ENCODE assay signal across 7 mouse cellular contexts in the genomic region with DNA sequence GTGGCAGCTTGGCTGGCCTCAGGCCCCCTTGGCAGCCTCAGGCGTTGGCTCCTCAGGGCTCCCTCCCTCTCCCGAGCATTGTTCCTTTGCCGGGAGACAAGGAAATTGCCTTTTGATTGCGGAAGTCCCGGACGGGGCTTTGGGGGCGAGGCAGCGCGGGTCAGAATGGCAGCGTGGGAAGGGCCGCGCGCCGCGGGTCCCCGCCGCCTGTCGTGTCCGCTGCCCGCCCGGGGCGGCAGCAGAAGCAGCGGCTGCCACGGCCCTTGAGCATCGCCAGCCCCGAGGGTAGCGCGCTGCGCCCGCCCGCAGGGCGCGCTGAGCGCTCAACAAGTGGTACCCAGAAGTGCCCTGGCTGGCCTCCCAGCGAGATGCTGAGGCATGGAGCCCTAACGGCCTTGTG. TPM values are rescaled to one million over a fixed set of nuclear protein-coding genes. Genes with fewer than 3 reads are reported as not detected.
A peak's percentile ranks its signal among the peaks of the same experiment; 100 is the strongest.
DNase-seq lines count a peak whose midpoint lies in the region; ATAC-seq and TF ChIP-seq lines count a peak whose summit lies in the region.

No protein-coding gene starts in this region.

- under 1% methylated on average over 36 of the region's 36 CpGs for WGBS in intestine, embryonic 15.5 days
- under 1% methylated on average over 36 of the region's 36 CpGs for WGBS in liver, embryonic 15.5 days (ENCODE audit: insufficient replicate concordance)
- WGBS in neural tube, embryonic 15.5 days = 0% methylated on average over 36 of the region's 36 CpGs

- peak overlapping the region; percentile 96 for H3K4me2 ChIP-seq in intestine, embryonic 15.5 days (replicated peaks)
- H3K4me2 ChIP-seq in liver, embryonic 15.5 days = peak overlapping the region; percentile 47
- peak overlapping the region; percentile 98 for H3K4me2 ChIP-seq in neural tube, embryonic 15.5 days

- no peaks in the 10 kb centered on the region for H3K36me3 ChIP-seq in intestine, embryonic 15.5 days
- H3K36me3 ChIP-seq in liver, embryonic 15.5 days (replicated peaks) = no peaks in the 10 kb centered on the region
- no peaks in the 10 kb centered on the region for H3K36me3 ChIP-seq in neural tube, embryonic 15.5 days

- H3K4me1 ChIP-seq in intestine, embryonic 15.5 days (replicated peaks) = peaks cover 18% of the 10 kb centered on the region; the same call in 1 of the 2 replicates
- H3K4me1 ChIP-seq in liver, embryonic 15.5 days (replicated peaks) = no peaks in the 10 kb centered on the region
- H3K4me1 ChIP-seq in neural tube, embryonic 15.5 days = peaks cover 10% of the 10 kb centered on the region

- DNase-seq in R1 (ENCODE audit: low read depth, low spot score) = peak; percentile 25
- DNase-seq in brain, embryonic 14.5 days (ENCODE audit: low read depth) = peak; percentile 58
- no peak for DNase-seq in thymus, adult 18-20 months

- H3K4me3 ChIP-seq in intestine, embryonic 15.5 days (replicated peaks) = peak overlapping the region; percentile 54
- H3K4me3 ChIP-seq in liver, embryonic 15.5 days (replicated peaks) = peak overlapping the region; percentile 32
- H3K4me3 ChIP-seq in neural tube, embryonic 15.5 days (replicated peaks) = peak overlapping the region; percentile 49

- TF ChIP-seq CTCF in brain, embryonic 14.5 days (IDR thresholded peaks at IDR 0.05; ENCODE audit: borderline replicate concordance, extremely low read depth, insufficient read depth, insufficient read length) = no peak

- peak; percentile 81 for ATAC-seq in granulocyte monocyte progenitor cell, adult 5-6 weeks (replicated peaks; ENCODE audit: poor library complexity, severe bottlenecking)
- ATAC-seq in intestine, embryonic 15.5 days = peak; percentile 69
- ATAC-seq in liver, embryonic 15.5 days (ENCODE audit: insufficient read depth) = 0 out of 2 replicates have a peak, but pooled peaks have one; percentile 15
- peak; percentile 50; the same call in 1 of the 2 replicates for ATAC-seq in neural tube, embryonic 15.5 days (ENCODE audit: low FRiP score)

- no peak for TF ChIP-seq POLR2A in brain, embryonic 14.5 days (IDR thresholded peaks at IDR 0.05; ENCODE audit: borderline replicate concordance, extremely low read depth, insufficient read depth, insufficient read length, poor library complexity, severe bottlenecking)

- no peak overlapping the region for H3K27ac ChIP-seq in intestine, embryonic 15.5 days
- H3K27ac ChIP-seq in liver, embryonic 15.5 days (replicated peaks) = no peak overlapping the region
- H3K27ac ChIP-seq in neural tube, embryonic 15.5 days (replicated peaks) = no peak overlapping the region

- no peaks in the 10 kb centered on the region for H3K9me3 ChIP-seq in intestine, embryonic 15.5 days
- H3K9me3 ChIP-seq in liver, embryonic 15.5 days (replicated peaks) = no peaks in the 10 kb centered on the region
- no peaks in the 10 kb centered on the region for H3K9me3 ChIP-seq in neural tube, embryonic 15.5 days (replicated peaks)

- H3K27me3 ChIP-seq in intestine, embryonic 15.5 days (replicated peaks) = 0 out of 2 replicates have a peak, but pooled peaks cover 9% of the 10 kb centered on the region
- H3K27me3 ChIP-seq in liver, embryonic 15.5 days = peaks cover 27% of the 10 kb centered on the region
- H3K27me3 ChIP-seq in neural tube, embryonic 15.5 days (replicated peaks) = peaks cover 17% of the 10 kb centered on the region

- peak overlapping the region; percentile 50 for H3K9ac ChIP-seq in intestine, embryonic 15.5 days
- H3K9ac ChIP-seq in liver, embryonic 15.5 days = no peak overlapping the region
- H3K9ac ChIP-seq in neural tube, embryonic 15.5 days (replicated peaks) = peak overlapping the region; percentile 51

RNA-seq across cellular contexts. Expression of a gene that starts 25.9 kb away (rescaled TPM):
- polyA plus RNA-seq in brain, embryonic 14.5 days (2012; rRNA removed) = 1.5 and 3.5 TPM in 2 replicates
- not detected in 2 replicates for total RNA-seq in granulocyte monocyte progenitor cell, adult 5-6 weeks (2014; fragmentation: Nextera tagmentation)
- total RNA-seq in granulocyte monocyte progenitor cell, adult 5-6 weeks (2017) = not detected in 2 replicates
- polyA plus RNA-seq in intestine, embryonic 15.5 days (2015; fragmentation: Nextera tagmentation; extraction: Ambion mirVana) = 4.6 and 4.7 TPM in 2 replicates
- polyA plus RNA-seq in liver, embryonic 15.5 days (2015; fragmentation: Nextera tagmentation; extraction: Ambion mirVana) = 1.6 and 1.7 TPM in 2 replicates
- 3.1 and 3.5 TPM in 2 replicates for polyA plus RNA-seq in neural tube, embryonic 15.5 days (2015; fragmentation: Nextera tagmentation; extraction: Ambion mirVana)

Comparison
In these comparisons a context has a peak if more than half of its experiments do, and no peak if none do; other contexts are left out.
1. DNase-seq: peak in R1 (single experiment) and brain, embryonic 14.5 days (single experiment); none in thymus, adult 18-20 months (0 of 2).
2. ATAC-seq: peak in every context shown above with its lines; median percentile 81 in granulocyte monocyte progenitor cell, adult 5-6 weeks; 69 in intestine, embryonic 15.5 days; 50 in neural tube, embryonic 15.5 days; 15 in liver, embryonic 15.5 days.
3. H3K4me2 ChIP-seq: peak in every context shown above with its lines; median percentile 98 in neural tube, embryonic 15.5 days; 96 in intestine, embryonic 15.5 days; 47 in liver, embryonic 15.5 days.
4. Peak in every context shown above with its lines, with median percentiles within 50 percentile points of each other: H3K4me3 ChIP-seq.